Mouse (Mus musculus): Measurements from ENCODE around the gene Ubac2.
"Not testable (repeated sequence)": the region's sequence is repeated elsewhere in the genome, so short reads cannot be mapped to it uniquely, and the experiment has no call there.

Gene Ubac2

DNA sequence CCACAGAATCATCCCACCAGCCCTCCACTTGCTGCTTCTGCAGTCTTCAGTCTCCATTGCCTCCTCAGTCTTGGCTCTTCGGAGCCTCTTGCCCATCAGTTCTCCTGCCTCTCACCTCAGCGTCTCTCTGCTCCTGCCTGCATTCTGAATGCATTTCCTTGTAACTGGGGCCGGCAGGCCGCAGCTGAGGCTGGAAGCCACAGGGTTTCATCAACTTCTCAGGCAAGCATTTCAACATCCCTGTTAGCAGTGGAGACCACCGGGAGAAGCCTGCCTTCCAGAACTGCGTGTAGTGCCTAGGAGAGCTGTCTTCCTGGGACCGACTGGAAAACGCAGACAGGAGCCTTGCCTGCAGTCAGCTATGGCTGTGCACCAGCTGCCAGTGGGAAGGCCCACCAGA is 169.4 kb downstream of the Ubac2 start:
- no peak for DNase-seq (ENCODE audit: low spot score in 2 of 2)

DNA sequence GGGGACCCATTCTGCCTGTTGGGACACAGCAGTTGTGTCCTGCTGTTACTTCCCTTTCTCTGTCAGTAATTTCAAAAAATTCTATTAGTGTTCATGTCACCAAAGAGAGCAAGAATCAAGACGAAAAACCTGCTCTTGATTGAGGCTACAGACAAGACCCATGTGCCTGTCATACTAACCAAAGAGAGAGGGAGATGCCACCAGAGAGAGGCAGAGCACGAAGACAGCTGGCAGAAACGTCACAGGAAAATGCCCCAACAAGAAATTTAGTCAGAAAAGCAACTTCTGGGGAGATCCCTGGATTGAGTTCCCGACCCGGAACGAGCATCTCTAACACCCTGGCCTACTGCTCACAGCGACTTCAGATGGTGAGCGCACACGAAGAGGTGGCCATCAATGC is 170.4 kb downstream of the Ubac2 start:
- DNase-seq (ENCODE audit: low spot score in 2 of 2) = no peak

DNA sequence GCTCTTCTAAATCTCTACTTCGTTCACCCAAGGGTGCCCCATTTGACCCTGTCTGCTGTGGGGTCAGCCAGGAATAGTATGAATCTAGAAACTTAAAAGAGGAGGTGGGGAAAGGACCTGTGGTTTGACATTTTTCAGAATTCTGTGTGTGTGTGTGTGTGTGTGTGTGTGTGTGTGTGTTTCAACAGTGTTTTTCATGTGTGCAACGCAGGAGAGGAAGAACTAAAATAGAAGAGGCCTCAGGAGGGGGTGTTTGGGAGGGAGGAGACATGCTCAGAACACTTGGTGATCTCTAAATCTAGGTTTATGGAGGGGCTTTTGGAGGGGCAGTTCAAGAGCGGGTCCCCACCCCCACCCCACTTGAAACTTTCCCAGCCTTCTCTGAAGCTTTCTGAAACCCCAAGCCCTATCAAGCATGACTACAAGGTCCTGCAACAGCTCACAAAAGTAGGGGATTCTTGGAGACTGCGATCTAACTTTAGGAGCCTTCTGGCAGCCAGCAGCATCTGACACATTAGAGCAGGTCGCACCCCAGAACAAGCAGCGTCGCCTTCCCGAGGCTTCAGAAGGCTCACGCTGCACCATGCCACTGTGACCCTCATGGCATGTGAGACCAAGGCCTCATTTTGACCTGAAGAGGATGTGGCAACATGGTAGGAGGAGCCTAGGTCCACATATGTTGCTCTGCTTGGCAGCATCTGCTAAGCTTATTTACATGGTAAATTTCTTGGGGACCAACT is 174.6 kb downstream of the Ubac2 start:
- no peak for DNase-seq (ENCODE audit: low spot score in 2 of 2)

DNA sequence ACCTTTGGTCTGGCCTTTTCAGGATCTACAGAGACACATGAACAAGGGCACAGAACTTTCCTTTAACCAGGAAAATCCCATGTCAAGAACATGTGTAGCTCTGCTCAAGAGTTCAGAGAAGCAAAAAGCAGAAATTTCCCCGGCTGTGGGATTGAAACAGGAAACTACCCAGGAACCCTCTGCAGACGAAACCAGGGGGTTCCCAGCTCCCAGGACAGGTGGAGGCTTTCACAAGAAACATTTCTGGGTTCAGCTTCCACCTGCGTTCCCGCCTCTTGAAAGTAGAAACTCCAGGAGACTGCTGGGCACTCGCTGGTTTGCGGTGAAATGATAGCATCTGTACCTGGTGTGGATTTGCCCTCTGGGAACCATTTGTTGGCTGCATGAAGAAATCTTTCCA is 178.5 kb downstream of the Ubac2 start:
- no peak for DNase-seq (ENCODE audit: low spot score in 2 of 2)

DNA sequence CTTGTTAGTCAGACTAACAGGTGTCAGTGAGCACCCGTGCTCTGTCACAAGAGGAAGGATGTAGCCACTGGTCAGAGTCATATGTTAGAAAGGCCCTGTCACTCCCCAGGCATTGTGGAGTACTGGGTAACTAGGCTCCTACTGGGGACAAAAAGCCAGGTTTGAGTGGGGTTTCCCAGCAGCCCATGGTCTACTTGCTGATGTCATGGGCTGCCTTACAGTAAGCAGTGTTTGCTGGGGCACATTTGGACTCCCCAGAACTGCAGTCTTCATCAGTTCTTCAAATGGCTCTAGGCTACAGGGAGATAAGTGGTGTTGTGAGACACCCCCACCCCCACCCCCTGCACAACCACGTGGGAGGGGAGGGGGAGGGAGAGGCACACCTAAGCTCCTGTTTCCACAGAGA is 179.5 kb downstream of the Ubac2 start:
- DNase-seq (ENCODE audit: low spot score in 2 of 2) = no peak

DNA sequence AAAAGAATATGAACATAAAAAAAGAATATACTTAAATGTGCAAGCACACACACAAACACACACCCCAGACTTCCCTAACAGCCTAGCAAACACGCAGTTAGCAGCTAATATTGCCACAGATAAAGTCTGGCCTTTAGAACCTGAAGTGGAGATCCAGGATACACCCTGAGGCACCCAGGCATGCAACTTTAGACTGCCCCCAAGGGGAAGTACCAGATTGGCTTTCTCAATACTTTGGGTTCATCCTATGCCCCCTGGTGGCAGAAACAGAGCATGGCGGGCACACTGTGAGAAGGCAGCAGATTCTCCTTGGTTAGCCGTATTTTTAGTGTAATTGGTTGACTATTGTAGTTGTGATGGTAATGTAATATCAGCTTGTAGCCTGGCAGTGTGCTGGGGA is 182.2 kb downstream of the Ubac2 start:
- peak; percentile 40 to 63 for DNase-seq (ENCODE audit: low spot score in 2 of 2)

DNA sequence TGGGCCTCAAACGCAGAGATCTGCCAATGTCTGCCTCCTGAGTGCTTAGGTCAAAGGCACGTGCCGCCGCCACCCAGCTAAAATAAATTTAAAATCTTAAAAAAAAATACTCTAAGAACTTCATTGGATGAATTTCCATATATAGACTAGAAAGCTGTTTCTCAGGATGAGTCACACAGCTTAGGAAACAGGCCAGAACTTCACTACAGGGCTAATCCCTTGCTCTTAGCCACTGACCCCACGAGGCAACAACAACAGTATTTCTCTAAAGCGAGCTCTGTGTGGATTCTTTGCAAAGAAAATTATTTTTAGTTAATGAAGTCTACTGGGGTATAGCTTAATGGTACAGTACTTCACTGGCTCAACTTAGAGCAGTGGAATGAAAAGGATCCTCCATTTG is 183.0 kb downstream of the Ubac2 start:
- DNase-seq (ENCODE audit: low spot score in 2 of 2) = no peak

DNA sequence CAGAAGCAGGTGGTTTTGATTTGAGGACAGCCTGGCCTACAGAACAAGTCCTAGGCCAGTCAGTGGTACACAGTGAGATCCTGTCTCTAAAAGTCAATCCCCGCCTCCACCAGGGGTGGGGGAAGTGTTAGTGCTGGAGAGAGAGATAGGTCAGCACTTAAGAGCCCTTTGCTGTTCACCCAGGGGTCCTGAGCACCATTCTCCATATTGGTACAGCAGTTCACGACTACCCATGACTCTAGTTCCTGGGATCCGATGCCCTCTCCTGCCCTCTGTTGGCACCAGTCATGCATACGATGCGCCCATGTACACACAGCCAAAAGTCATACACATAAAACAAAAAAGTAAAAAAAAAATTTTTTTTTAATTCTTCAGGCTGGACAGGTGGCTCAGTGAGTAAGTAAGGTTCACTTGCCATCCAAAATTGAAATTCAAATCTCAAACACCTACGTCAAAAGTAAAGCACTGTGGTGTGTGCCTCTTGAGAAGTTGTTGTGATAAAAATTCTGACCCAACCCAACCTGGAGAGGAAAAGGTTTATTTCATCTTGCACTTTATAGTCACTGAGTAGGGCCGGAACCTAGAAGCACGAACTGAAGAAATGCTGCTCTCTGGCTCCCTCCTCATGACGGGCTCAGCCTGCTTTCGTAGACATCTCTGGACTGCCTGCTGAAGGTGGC is 184.1 kb downstream of the Ubac2 start:
- no peak for DNase-seq (ENCODE audit: low spot score in 2 of 2)

DNA sequence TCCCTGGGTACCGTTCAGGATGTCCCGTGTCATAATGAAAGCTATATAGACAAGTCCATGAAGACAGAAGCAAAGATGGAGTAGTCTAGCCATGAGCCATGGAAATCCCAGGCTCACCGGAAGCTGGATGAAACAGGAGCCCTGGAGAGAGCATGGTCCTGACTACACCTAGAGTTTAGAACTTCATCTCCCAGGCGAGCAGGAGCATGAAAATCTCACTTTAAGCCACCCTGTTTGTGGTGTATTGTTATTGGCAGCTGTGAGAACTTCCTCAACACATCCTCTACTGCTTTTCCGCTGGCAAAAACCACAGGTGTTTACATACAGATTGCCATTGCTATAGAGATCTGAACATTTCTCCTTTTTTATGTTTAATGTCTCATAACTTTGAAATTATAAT is 185.2 kb downstream of the Ubac2 start:
- DNase-seq (ENCODE audit: low spot score in 2 of 2) = no peak

DNA sequence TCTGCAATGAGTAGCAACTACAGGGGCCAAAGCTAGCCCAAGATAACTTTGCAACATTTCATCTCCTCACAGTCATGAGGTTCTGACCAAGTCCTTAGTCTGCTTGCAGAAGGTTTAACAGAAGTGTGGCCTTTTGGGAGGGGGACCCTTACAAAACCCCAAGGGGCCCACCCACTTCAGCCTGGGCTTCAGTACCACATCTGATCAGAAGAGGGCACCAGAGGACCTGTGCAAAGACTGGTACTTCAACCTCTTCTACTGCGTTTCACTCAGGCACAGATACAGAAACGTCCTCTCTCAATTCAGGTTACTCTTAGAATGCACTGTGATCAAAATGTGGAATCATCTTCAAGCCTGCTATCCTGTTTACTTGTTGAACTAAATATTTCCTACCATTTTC is 186.1 kb downstream of the Ubac2 start:
- DNase-seq (ENCODE audit: low spot score in 2 of 2) = peak; percentile 29 to 43

DNA sequence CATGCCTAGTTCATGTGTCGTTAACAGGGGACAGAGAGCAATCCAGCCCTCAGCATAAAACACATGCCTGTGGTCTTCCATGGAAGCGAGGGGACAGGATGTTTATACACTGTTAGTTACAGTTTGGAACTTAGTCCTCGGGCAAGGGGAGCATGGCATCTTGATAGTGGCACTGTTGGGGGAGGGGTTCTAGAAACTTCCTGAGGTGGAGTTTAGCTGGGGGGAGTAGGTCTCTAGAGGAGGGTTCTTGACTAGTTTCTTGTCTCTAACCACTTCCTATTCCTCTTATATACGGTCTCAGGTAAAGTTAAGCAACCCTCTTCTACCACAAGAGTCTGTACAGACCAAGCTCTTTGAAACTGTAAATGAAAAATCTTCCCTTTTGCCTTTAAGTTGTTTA is 187.8 kb downstream of the Ubac2 start:
- no peak for DNase-seq (ENCODE audit: low spot score in 2 of 2)

DNA sequence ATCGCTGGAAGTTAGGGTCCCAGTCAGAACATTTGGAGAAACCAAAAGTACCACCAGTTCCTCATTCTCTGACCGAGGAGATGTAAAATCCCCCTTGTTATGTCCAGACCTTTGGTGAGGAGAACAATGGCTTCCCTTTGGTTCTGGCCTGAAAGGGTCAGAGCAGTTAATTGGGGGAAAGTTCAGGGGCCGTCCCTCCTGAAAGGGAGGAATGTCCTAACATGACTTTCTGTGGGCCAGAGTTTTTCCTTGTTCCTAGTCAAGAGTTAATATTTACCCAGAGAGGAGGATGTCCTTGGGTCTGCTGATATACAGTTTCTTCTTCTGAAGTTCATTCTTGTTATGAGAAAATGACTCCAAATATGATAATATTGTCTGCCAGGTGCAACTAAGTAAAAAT is 189.6 kb downstream of the Ubac2 start:
- not testable (repeated sequence) for DNase-seq (ENCODE audit: low spot score in 2 of 2)

DNA sequence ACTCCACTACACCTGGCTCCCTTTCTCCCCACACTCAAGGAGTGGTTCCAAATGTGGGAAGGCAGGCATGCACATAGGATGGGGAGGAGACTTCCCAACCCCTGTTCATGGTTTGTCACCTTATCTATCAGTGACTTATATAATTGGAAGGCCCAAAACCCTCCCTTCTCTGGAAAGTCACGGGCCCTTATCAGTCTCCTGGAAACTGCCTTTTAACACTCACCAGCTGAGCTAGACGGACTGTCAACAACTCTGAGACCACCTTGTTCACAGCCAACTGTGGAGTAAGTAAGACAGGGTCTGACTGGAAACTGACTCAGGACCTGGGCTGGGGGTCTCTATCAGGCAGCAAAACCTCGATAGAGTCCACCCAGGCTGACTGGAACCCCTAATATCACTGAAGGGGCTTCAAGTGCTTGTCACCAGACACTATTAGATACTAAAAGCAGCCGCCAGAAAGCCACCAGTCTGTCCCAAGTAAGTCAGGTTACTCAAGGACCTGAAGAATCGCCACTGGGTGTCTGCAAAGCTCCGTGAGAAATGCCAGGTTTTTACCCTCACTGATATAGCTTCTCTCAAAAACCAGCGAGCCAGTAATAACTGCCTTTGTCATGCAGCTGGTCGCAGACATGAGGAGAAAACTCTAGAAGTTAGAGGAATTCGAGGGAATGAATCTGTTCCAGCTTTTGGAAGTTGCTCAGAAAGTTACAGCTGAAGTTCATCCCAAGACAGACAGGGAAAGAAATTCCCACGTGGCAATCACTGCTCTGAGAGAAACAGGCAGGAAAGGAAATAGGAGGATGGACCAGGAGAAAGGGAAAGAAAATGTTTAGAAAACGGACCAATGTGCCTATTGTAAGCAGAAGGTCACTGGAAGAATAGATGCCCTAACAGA is 190.6 kb downstream of the Ubac2 start:
- no peak for DNase-seq (ENCODE audit: low spot score in 2 of 2)

DNA sequence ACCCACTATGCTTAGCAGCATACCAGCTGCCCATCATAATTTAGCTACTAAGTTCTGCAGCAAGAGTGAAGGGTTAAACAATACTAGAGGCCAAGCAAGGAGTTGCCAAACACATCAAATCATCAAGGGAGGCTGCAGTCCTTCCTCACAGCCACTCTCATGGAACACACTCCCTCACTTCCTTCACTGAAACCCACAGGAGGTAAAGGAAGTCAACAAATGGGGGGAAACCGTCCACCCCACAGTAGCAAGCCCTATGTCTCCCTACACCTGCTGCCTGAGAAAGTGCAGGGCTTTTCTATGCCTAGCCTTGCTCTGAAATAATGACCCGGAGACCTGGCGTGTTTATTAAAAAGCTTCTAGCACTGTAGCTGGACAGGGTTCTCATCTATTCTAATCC is 191.5 kb downstream of the Ubac2 start:
- DNase-seq (ENCODE audit: low spot score in 2 of 2) = no peak

All from right cerebral cortex, postnatal 36 days (tissue).